Mouse (Mus musculus): ENCODE results near the gene Olfr1047.

DNA sequence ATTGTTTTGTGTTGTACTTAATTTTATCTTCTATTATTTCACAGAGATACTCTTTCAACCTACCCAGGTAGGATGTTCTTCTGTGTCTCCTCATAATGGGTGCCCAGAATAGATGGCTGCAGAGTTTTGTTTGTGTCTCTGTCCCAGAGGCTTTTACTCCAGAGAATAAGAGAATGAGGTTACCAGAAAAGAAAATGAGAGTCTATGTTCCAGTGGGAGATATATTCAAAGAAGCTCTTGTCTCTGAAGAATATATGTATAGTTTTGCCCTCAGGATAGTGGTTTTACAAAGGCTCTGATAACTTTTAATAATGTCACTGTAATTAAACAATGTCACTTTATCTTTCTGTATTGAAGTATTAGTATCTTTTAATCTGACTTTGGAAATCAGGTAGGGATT is 45.6 kb downstream of the Olfr1047 start, which contains the start of gene Olfr52:
- TF ChIP-seq CTCF (IDR thresholded peaks at IDR 0.05; ENCODE audit: insufficient read depth, low read length) (no peak), POLR2A (IDR thresholded peaks at IDR 0.05; ENCODE audit: borderline replicate concordance, extremely low read depth, low read depth, low read length) (no peak)

All from lung, adult 2 months (tissue).